Mouse (Mus musculus): ENCODE measurements at regions not wholly inside any gene's neighbourhood (a gene's known extent, or its start where the extent isn't known, plus 50 kb on each side); places are given as distances from the start of the nearest gene placed in this dataset.

DNA sequence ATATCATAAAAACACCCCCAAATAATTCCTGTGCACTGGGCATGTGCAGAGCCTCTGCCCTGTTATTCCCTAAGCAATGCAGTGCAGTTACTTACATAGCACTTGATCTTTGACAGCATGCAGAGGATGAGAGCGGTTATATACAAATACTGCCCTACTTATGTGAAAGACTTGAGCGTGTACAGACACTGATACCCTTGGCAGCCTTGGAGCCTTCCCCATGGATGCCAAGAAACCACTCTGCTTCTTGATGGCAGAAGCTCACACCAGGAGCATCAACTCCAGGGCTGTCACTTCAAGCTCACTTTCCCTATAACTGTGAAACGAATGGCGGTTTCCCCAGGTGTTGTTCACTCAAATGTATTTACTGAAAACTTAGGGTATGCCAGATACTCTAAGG, 194.4 kb upstream of the Dapk1 start:
- TF ChIP-seq USF1 (IDR thresholded peaks at IDR 0.05; ENCODE audit: low read depth) (no peak), POLR2A (IDR thresholded peaks at IDR 0.05; ENCODE audit: insufficient read length, low read depth) (no peak), TCF12 (IDR thresholded peaks at IDR 0.05; ENCODE audit: insufficient read depth, poor library complexity, severe bottlenecking) (no peak), MYOG (IDR thresholded peaks at IDR 0.05; ENCODE audit: control insufficient read depth in 1 of 3, insufficient read depth in 1 of 3, insufficient read length in 2 of 3, low read depth in 2 of 3) (no peak), CEBPB (IDR thresholded peaks at IDR 0.05; ENCODE audit: insufficient read depth, poor library complexity, severe bottlenecking) (no peak), MAX (IDR thresholded peaks at IDR 0.05; ENCODE audit: low read depth) (no peak), SRF (IDR thresholded peaks at IDR 0.05; ENCODE audit: control insufficient read depth, insufficient read length, low read depth) (no peak), E2F4 (IDR thresholded peaks at IDR 0.05; ENCODE audit: insufficient read depth) (no peak), REST (IDR thresholded peaks at IDR 0.05; ENCODE audit: insufficient read depth, insufficient read length) (no peak), MYOD1 (IDR thresholded peaks at IDR 0.05; ENCODE audit: control insufficient read depth in 1 of 3, insufficient read length in 2 of 3, low read depth in 2 of 3) (no peak)

Data from myocyte (in vitro differentiated cells).